26 mouse cellular contexts compared by ENCODE assay signal in genomic region chr7:90165970-90166369, GRCm38 (mm10). TPM values are rescaled to one million over a fixed set of nuclear protein-coding genes. Genes with fewer than 3 reads are reported as not detected.
DNase-seq lines count a peak whose midpoint lies in the region; ATAC-seq and TF ChIP-seq lines count a peak whose summit lies in the region.
"Had no signal": no experiment of that assay in that cellular context is flagged by ENCODE, and none has a peak within 500 bp of the region (broad histone marks: within the 10 kb centered on the region; RNA-seq: fewer than 3 reads in every experiment).

No protein-coding gene starts in this region.

- TF ChIP-seq CTCF in liver, postnatal 0 days (IDR thresholded peaks at IDR 0.05; ENCODE audit: low read depth): no peak
- no peak for TF ChIP-seq CTCF in MEL (IDR thresholded peaks at IDR 0.05 in 2 of 3, conservative IDR thresholded peaks at IDR 0.05 in 1 of 3; ENCODE audit: control insufficient read depth in 1 of 3, insufficient read depth in 1 of 3, low read depth in 2 of 3, low read length in 3 of 3, poor library complexity in 1 of 3, severe bottlenecking in 1 of 3)

- TF ChIP-seq POLR2A in MEL (IDR thresholded peaks at IDR 0.05; ENCODE audit: control insufficient read depth in 1 of 2, insufficient read depth in 1 of 2, low read depth in 1 of 2, low read length in 2 of 2, poor library complexity in 1 of 2): no peak

- H3K4me2 ChIP-seq in liver, embryonic 11.5 days: no peak overlapping the region
- H3K4me2 ChIP-seq in liver, postnatal 0 days (ENCODE audit: low read depth, low read length): no peak overlapping the region
- H3K4me2 ChIP-seq: embryonic facial prominence, embryonic 12.5 days; embryonic facial prominence, embryonic 15.5 days; heart, embryonic 13.5 days; hindbrain, embryonic 12.5 days; hindbrain, embryonic 15.5 days had no signal

- H3K79me2 ChIP-seq in MEL (ENCODE audit: control insufficient read depth, insufficient read depth, low read length, poor library complexity): no peaks in the 10 kb centered on the region

- H3K36me3 ChIP-seq in liver, embryonic 11.5 days (ENCODE audit: control insufficient read depth, insufficient read depth, low read length): peaks cover 19% of the 10 kb centered on the region
- H3K36me3 ChIP-seq in liver, postnatal 0 days (replicated peaks; ENCODE audit: insufficient read depth, low read length): peaks cover 79% of the 10 kb centered on the region
- H3K36me3 ChIP-seq in MEL (ENCODE audit: control insufficient read depth in 1 of 2, insufficient read depth in 2 of 2, low read length in 2 of 2): peaks cover 25 to 27% of the 10 kb centered on the region in 2 experiments

- no peaks in the 10 kb centered on the region for H3K9me3 ChIP-seq in liver, embryonic 11.5 days (ENCODE audit: control insufficient read depth, low read length)
- no peaks in the 10 kb centered on the region for H3K9me3 ChIP-seq in liver, postnatal 0 days (ENCODE audit: low read length)
- no peaks in the 10 kb centered on the region for H3K9me3 ChIP-seq in MEL (replicated peaks; ENCODE audit: insufficient read depth, low read length)
- H3K9me3 ChIP-seq: embryonic facial prominence, embryonic 12.5 days; embryonic facial prominence, embryonic 15.5 days; heart, embryonic 10.5 days; heart, embryonic 13.5 days; hindbrain, embryonic 12.5 days; hindbrain, embryonic 15.5 days had no signal

- H3K27ac ChIP-seq in liver, embryonic 11.5 days (ENCODE audit: low read depth, low read length): no peak overlapping the region
- H3K27ac ChIP-seq in liver, postnatal 0 days (ENCODE audit: low read depth): no peak overlapping the region
- H3K27ac ChIP-seq in MEL (ENCODE audit: control insufficient read depth, low read depth, low read length): no peak overlapping the region
- H3K27ac ChIP-seq: embryonic facial prominence, embryonic 12.5 days; embryonic facial prominence, embryonic 15.5 days; gastrocnemius, adult 2 months; heart, adult 2 months; heart, embryonic 10.5 days; heart, embryonic 13.5 days; hindbrain, embryonic 12.5 days; hindbrain, embryonic 15.5 days had no signal

- no peak for TF ChIP-seq EP300 in liver, postnatal 0 days (IDR thresholded peaks at IDR 0.05; ENCODE audit: low read depth)
- peak; percentile 90 for TF ChIP-seq EP300 in MEL (IDR thresholded peaks at IDR 0.05; ENCODE audit: low read depth in 1 of 2, low read length in 2 of 2)

- H3K9ac ChIP-seq in liver, embryonic 11.5 days (ENCODE audit: low read depth, low read length): no peak overlapping the region
- no peak overlapping the region for H3K9ac ChIP-seq in liver, postnatal 0 days (replicated peaks)
- no peak overlapping the region for H3K9ac ChIP-seq in MEL (ENCODE audit: control insufficient read depth, low read depth, low read length, poor library complexity, severe bottlenecking)
- H3K9ac ChIP-seq: embryonic facial prominence, embryonic 12.5 days; embryonic facial prominence, embryonic 15.5 days; forebrain, postnatal 0 days; heart, embryonic 13.5 days; hindbrain, embryonic 12.5 days; hindbrain, embryonic 15.5 days had no signal

- ATAC-seq in liver, embryonic 11.5 days (replicated peaks; ENCODE audit: low FRiP score): peak; percentile 64
- ATAC-seq in liver, postnatal 0 days: no peak
- peak; percentile 37; the same call in 1 of the 2 replicates for ATAC-seq in granulocyte monocyte progenitor cell, adult 5-6 weeks (replicated peaks; ENCODE audit: poor library complexity, severe bottlenecking)
- ATAC-seq in megakaryocyte progenitor cell, adult 5-6 weeks (replicated peaks; ENCODE audit: poor library complexity): peak; percentile 74
- ATAC-seq: forebrain, embryonic 14.5 days; forebrain, postnatal 0 days; Patski had no signal

- H3K27me3 ChIP-seq in liver, embryonic 11.5 days (replicated peaks; ENCODE audit: control insufficient read depth, insufficient read depth, low read length): no peaks in the 10 kb centered on the region
- no peaks in the 10 kb centered on the region for H3K27me3 ChIP-seq in liver, postnatal 0 days (ENCODE audit: insufficient read depth, low read length)
- no peaks in the 10 kb centered on the region for H3K27me3 ChIP-seq in MEL (ENCODE audit: control insufficient read depth in 1 of 2, insufficient read depth in 2 of 2, low read length in 2 of 2)
- H3K27me3 ChIP-seq: CH12.LX; embryonic facial prominence, embryonic 12.5 days; embryonic facial prominence, embryonic 15.5 days; heart, embryonic 13.5 days; hindbrain, embryonic 12.5 days; hindbrain, embryonic 15.5 days; Patski had no signal

- H3K4me3 ChIP-seq in liver, embryonic 11.5 days (ENCODE audit: low read depth, low read length): no peak overlapping the region
- H3K4me3 ChIP-seq in liver, postnatal 0 days (ENCODE audit: low read depth, low read length): no peak overlapping the region
- no peak overlapping the region for H3K4me3 ChIP-seq in MEL (ENCODE audit: control insufficient read depth in 1 of 2, insufficient read depth in 1 of 2, low read depth in 2 of 2, low read length in 2 of 2)
- H3K4me3 ChIP-seq: embryonic facial prominence, embryonic 12.5 days; embryonic facial prominence, embryonic 15.5 days; gastrocnemius, adult 2 months; heart, adult 2 months; heart, embryonic 10.5 days; heart, embryonic 13.5 days; hindbrain, embryonic 12.5 days; hindbrain, embryonic 15.5 days had no signal

- 47% methylated on average over 1 of the region's 1 CpGs for WGBS in liver, embryonic 11.5 days
- WGBS in liver, postnatal 0 days (ENCODE audit: insufficient replicate concordance): 61% methylated on average over 1 of the region's 1 CpGs

- peaks cover 2% of the 10 kb centered on the region; the same call in 1 of the 2 replicates for H3K4me1 ChIP-seq in liver, embryonic 11.5 days (replicated peaks; ENCODE audit: control insufficient read depth, insufficient read depth, low read length)
- no peaks in the 10 kb centered on the region for H3K4me1 ChIP-seq in liver, postnatal 0 days (ENCODE audit: insufficient read depth)
- peaks cover 4 to 18% of the 10 kb centered on the region in 2 experiments; a peak in 3 of 4 replicates for H3K4me1 ChIP-seq in MEL (ENCODE audit: control insufficient read depth in 1 of 2, insufficient read depth in 2 of 2, low read length in 2 of 2)
- H3K4me1 ChIP-seq: embryonic facial prominence, embryonic 12.5 days; embryonic facial prominence, embryonic 15.5 days; heart, embryonic 10.5 days; heart, embryonic 13.5 days; hindbrain, embryonic 12.5 days; hindbrain, embryonic 15.5 days had no signal

- DNase-seq in liver, embryonic 11.5 days (ENCODE audit: low spot score): no peak
- no peak for DNase-seq in liver, postnatal 0 days
- DNase-seq in MEL (ENCODE audit: low read depth, low spot score): peak; percentile 73
- DNase-seq in kidney, postnatal 4 days: no peak
- DNase-seq in adrenal gland, postnatal 10 days: no peak
- DNase-seq in neural tube, embryonic 10.5 days (ENCODE audit: extremely low spot score, low spot score): no peak
- DNase-seq: adrenal gland, postnatal 14 days; B cell, adult 2 months; cerebellum, adult 11 months; cerebellum, adult 8-10 months; cerebellum, postnatal 10 days; forebrain, postnatal 0 days; gastrocnemius, adult 2 months; gastrocnemius, postnatal 25 days; heart, adult 2 months had no signal

- TF ChIP-seq RAD21 in MEL (IDR thresholded peaks at IDR 0.05; ENCODE audit: low read depth, low read length): no peak

TF ChIP-seq in MEL, 35 proteins besides CTCF, POLR2A, EP300 and RAD21 (continues in another document):
- TF ChIP-seq MYB (IDR thresholded peaks at IDR 0.05; ENCODE audit: low read depth, low read length): no peak
- TF ChIP-seq MAX (IDR thresholded peaks at IDR 0.05; ENCODE audit: low read length): no peak
- no peak for TF ChIP-seq GABPA (IDR thresholded peaks at IDR 0.05; ENCODE audit: low read depth, low read length)
- peak; percentile 59; the same call in 1 of the 2 replicates for TF ChIP-seq MAZ (IDR thresholded peaks at IDR 0.05; ENCODE audit: low read depth, low read length)
- peak; percentile 82 for TF ChIP-seq GATA1 (IDR thresholded peaks at IDR 0.05; ENCODE audit: low read depth, low read length)
- TF ChIP-seq MEF2A (IDR thresholded peaks at IDR 0.05; ENCODE audit: extremely low read depth, insufficient replicate concordance, low read depth, low read length, poor library complexity, severe bottlenecking): no peak
- no peak for TF ChIP-seq USF2 (IDR thresholded peaks at IDR 0.05; ENCODE audit: borderline replicate concordance in 1 of 2, insufficient read depth in 1 of 2, low read depth in 1 of 2, low read length in 2 of 2)
- TF ChIP-seq USF1 (IDR thresholded peaks at IDR 0.05; ENCODE audit: low read depth, low read length): no peak
- TF ChIP-seq ELF1 (IDR thresholded peaks at IDR 0.05; ENCODE audit: low read depth, low read length): no peak
- no peak for TF ChIP-seq ZMIZ1 (IDR thresholded peaks at IDR 0.05; ENCODE audit: low read depth, low read length)
- TF ChIP-seq ZKSCAN1 (IDR thresholded peaks at IDR 0.05; ENCODE audit: low read depth, low read length): peak; percentile 73; the same call in 1 of the 2 replicates
- TF ChIP-seq TBP (IDR thresholded peaks at IDR 0.05; ENCODE audit: low read depth, low read length): no peak
- TF ChIP-seq POLR2AphosphoS2 (IDR thresholded peaks at IDR 0.05; ENCODE audit: low read length): no peak
- TF ChIP-seq HCFC1 (IDR thresholded peaks at IDR 0.05; ENCODE audit: low read depth, low read length): no peak
- TF ChIP-seq NRF1 (IDR thresholded peaks at IDR 0.05; ENCODE audit: insufficient read depth, low read depth, low read length, poor library complexity, severe bottlenecking): no peak
- TF ChIP-seq JUND (IDR thresholded peaks at IDR 0.05; ENCODE audit: low read depth, low read length): no peak
- TF ChIP-seq E2F4 (IDR thresholded peaks at IDR 0.05; ENCODE audit: borderline replicate concordance, low read depth, low read length): no peak
- TF ChIP-seq SIN3A (IDR thresholded peaks at IDR 0.05; ENCODE audit: low read length): peak; percentile 72; the same call in 1 of the 2 replicates
- TF ChIP-seq TAL1 (IDR thresholded peaks at IDR 0.05; ENCODE audit: low read length): peak; percentile 68
- no peak for TF ChIP-seq CHD1 (IDR thresholded peaks at IDR 0.05; ENCODE audit: low read depth, low read length)

RNA-seq across cellular contexts. Expression of gene Picalm, which starts 36.0 kb away (rescaled TPM):
- polyA plus RNA-seq in liver, embryonic 11.5 days (2014; fragmentation: Nextera tagmentation; extraction: Ambion mirVana): 62.6 and 65.9 TPM in 2 replicates
- 29.9 and 30.6 TPM in 2 replicates for polyA plus RNA-seq in liver, postnatal 0 days (2015; fragmentation: Nextera tagmentation; extraction: Ambion mirVana)
- total RNA-seq in MEL (2012; rRNA removed): 53.4 and 57.6 TPM in 2 replicates
- 10 to 100 TPM; 74.9 to 78.9 TPM for polyA plus RNA-seq in MEL (2012; ENCODE audit: insufficient read depth in 1 of 2, insufficient read length in 2 of 2, low read depth in 1 of 2, low replicate concordance in 2 of 2, missing spikeins in 1 of 2)
- total RNA-seq in granulocyte monocyte progenitor cell, adult 5-6 weeks (2014; fragmentation: Nextera tagmentation): 65.0 and 96.3 TPM in 2 replicates
- 86.8 and 90.4 TPM in 2 replicates for total RNA-seq in granulocyte monocyte progenitor cell, adult 5-6 weeks (2017)
- total RNA-seq in megakaryocyte progenitor cell, adult 5-6 weeks (2015): 101 and 140 TPM in 2 replicates
- total RNA-seq in megakaryocyte progenitor cell, adult 5-6 weeks (2017): 97.1 and 131 TPM in 2 replicates
- total RNA-seq in adrenal gland, postnatal 10 days (2021): 100 to 1,000 TPM; 207 to 219 TPM
